Mouse (Mus musculus): ENCODE data around the gene Gm49450.
"Not testable (repeated sequence)": the region's sequence is repeated elsewhere in the genome, so short reads cannot be mapped to it uniquely, and the experiment has no call there.

Gene Gm49450

DNA sequence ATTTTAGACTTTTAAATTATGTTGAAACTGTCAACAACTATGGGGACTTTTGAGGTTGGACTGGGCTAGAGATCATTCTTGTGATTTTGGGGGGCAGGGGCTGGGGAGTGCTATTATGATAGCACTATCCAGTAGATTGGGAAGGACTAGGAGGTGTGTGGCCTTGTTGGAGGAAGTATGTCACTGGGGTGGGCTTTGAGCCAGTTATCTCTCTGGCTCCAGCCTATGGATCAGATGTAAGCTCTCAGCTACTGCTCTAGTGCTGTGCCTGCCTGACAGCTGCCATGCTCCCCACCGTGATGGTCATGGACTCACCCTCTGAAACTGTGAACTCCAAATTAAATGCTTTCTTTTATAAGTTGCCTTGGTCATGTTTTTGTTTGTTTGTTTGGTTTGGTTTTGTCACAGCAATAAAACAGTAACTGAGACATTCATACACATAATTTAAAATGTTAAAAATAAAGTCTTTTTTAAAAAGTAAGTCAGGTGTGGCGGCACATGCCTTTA, 30.3 kb downstream of the Gm49450 start:
- no peak for DNase-seq

- DNase-seq, result peak; percentile 55
Observed at GRCm38 (mm10) chr15:98922581-98922980, 30.8 kb downstream of the Gm49450 start.

- no peak for DNase-seq
Observed at GRCm38 (mm10) chr15:98921510-98921909, 31.8 kb downstream of the Gm49450 start.

DNA sequence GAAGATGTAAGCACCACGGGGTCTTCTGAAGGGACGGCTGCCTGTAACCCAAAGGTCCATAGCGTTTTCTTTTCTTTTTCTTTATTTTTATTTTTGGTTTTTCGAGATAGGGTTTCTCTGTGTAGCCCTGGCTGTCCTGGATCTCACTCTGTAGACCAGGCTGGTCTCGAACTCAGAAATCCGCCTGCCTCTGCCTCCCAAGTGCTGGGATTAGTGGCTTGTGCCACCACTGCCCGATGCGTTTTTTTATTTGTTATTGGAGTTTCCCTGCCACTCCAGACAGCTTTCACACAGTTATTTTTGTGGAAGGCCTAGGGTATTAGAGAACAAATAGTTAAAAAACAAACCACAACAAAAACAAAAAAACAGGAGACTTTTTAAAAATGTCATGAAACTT, 34.9 kb downstream of the Gm49450 start:
- DNase-seq, result not testable (repeated sequence)

DNA sequence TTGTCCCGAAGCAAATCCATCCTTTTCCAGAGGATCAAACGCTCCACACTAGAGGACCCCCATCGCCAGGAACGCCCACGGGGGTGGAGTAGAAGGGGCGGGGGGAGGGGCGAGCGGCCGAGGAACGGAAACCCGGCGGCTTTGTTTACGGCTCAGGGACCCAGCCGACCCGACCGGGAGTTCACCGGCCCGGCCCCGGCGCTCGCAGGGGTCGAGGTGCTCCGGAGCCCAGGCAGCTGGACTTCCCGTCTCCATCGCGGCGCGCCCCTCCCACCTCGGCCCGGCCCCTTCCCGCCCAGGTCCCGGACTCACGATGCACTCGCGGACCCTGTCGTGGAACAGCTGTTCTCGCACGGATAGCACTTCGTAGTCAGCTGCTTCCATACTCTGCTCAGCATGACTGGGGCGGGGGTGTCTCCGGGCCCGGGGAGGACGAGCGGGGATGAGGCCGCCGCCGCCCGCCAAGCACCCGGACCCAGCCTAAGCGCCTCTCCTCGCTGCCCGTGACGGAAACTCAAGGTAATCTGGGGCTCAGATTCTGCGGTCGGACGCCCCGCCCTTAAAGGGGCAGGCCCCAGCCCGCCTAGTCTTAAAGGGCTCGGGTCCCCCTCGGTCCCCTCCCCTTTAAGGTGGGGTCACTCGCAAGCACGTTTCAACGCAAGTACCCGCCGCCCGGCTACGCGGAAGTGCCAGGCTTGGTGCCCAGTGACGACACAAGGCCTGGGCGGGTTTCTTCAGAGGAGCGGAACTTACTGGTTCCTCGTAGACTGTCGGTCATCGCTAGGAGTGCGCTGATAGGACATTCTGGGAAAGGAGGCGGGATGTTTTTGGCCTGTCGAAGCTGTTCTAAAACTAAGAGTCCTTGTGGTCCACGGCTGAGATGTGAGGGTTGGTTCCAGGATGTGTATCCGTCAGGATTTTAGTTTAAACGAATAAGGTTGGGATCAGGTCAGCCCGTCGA, 35.5 kb downstream of the Gm49450 start, which contains the start of gene Lmbr1l:
Gene Lmbr1l (minus strand): TSS at position 694 of the 961 bp plus-strand sequence.
- DNase-seq, result peak; percentile 99

GRCm38 (mm10) chr15:98917091-98917490, 36.3 kb downstream of the Gm49450 start:
- DNase-seq, result no peak

DNA sequence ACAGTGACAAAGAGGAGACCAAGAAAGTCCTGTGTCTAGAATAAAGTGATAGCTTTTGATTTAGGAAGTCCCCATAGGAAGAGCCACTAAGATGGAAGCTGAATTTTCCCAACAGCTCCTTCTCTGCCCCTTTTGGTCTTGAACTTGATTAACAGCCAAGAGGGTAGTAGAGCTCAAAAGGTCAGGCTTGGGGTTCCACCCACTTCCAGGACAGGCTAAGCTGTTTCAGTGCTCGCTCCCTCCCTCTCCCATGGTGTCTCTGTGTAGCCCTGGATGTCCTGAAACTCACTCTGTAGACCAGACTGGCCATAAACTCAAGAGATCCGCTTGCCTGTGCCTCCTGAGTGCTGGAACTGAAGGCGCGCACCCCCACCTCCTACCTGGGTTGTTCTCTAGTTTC, 37.3 kb downstream of the Gm49450 start:
- no peak for DNase-seq

DNA sequence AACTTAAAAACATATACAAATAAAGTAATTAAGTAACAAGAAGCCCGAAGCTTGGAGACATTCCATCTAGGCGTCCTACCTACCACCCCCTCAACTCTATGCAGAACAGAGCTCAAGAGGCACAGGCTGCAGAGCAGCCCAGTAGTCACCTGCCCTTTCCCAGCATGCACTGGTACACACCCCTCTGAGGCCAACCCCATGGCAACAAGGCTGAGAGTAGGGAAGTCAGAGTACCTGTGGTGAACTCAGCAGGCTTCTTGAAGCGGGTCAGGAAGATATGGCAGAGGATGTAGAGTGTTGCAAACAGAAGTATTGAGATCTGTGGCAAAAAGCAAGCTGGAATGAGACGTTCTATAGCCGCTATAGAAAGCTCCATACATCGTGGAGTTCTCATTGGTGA, 38.4 kb downstream of the Gm49450 start:
- no peak for DNase-seq

GRCm38 (mm10) chr15:98904692-98905091, 48.7 kb downstream of the Gm49450 start:
- DNase-seq, result peak; percentile 63

DNA sequence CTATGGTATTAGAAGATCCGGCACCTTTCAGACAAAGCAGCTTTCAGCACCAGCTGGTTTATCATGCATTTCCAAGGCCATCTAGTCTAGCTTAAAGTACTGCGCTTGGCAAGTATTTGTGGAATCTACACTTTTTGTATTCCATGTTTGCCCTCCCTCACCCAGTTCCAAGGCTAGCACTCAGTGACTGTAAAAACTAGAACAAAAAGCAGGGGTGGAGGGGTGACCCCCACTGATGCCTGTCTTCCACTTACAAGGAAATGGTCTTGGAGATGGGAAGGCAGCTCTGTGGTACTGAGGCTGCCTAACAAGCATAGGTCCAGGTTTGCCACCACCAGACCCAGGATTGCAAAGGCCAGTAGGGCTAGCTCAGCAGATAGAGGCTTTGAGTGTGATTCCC, 50.8 kb downstream of the Gm49450 start:
- no peak for DNase-seq

DNA sequence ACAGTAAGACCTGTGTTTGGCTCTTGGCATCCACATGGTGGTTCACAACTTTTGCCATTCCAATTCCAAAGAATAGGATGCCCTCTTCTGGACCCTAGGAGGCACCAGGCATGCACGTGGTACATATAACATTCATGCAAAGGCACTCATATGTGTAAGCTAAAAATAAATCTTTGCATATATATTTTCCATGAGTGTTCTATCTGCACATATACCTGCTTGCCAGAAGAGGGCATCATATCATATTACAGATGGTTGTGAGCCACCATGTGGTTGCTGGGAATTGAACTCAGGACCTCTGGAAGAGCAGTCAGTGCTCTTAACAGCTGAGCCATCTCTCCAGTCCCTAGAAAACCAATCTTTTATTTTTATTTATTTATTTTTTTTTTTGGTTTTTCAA, 51.8 kb downstream of the Gm49450 start:
- DNase-seq, result no peak

GRCm38 (mm10) chr15:98897928-98898800, 55.2 kb downstream of the Gm49450 start, which contains the start of gene Dhh:
TSS of gene Dhh (minus strand) at chr15:98898540.
- DNase-seq, result peak; percentile 63

DNA sequence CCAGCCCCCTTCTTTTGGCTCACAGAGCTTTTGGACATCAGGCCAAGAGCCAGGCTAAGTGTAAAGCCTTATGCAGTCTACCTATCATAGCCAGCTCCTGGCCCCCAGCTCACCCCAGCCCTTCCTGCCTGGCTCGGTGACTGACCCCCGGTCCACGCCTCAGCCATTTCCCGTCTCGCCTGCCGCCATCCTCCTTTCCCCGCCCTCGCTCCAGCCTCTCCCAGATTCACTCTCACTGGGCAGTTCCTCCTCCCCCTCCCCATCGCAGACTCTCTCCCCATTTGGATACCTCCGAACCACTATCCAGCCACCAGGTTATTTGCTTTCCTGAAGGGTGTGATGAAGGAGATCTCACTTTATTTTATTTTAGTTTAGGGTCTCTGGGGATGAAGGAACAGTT, 55.9 kb downstream of the Gm49450 start:
- peak; percentile 72 for DNase-seq

DNA sequence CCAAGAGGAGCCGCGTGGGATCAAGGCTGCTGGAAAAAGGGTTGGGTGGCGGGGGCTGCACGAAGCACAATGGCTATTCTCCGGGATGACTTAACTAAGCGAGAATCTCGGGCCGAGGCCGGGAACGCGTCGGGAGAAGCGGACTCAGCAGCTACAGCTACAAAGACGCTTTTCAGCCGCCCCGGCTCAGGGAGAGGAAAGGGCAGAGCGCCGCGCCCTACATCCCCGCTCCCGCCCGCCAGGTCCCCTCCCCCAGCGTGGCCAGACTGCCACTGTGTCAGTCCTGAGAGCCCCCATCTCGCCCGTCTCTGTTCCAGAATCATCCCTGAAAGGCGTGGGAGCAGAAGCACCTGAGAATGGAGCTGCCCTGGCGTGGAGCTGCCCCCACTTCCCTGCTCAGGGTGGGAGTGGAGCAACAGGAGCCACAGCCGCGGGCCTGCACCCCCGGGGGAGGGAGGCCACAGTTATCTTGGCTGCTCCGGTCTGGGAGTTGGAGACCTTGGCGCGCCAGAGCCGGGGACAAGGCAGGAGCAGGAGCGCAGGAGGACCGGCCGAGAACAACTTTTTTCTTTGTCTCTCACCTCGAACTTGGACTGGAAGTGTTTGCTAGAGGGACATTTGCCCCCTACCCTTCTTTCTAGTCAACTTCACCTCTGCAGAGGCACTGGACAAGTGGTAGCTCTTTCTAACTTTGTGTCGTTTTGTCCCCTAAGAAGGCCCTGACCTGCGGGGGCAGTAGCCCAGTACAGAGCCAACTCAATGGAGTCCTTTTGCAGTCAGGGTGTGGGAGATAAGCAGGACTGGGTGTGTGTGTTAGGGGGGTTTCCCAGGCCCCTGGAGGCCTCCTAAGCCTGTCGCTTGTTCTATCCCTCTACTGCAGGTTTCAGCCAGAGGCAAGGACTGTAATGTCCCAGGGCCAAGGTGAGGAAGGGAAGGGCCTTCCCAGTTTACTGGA, 57.4 kb downstream of the Gm49450 start:
- peak; percentile 68 for DNase-seq

DNA sequence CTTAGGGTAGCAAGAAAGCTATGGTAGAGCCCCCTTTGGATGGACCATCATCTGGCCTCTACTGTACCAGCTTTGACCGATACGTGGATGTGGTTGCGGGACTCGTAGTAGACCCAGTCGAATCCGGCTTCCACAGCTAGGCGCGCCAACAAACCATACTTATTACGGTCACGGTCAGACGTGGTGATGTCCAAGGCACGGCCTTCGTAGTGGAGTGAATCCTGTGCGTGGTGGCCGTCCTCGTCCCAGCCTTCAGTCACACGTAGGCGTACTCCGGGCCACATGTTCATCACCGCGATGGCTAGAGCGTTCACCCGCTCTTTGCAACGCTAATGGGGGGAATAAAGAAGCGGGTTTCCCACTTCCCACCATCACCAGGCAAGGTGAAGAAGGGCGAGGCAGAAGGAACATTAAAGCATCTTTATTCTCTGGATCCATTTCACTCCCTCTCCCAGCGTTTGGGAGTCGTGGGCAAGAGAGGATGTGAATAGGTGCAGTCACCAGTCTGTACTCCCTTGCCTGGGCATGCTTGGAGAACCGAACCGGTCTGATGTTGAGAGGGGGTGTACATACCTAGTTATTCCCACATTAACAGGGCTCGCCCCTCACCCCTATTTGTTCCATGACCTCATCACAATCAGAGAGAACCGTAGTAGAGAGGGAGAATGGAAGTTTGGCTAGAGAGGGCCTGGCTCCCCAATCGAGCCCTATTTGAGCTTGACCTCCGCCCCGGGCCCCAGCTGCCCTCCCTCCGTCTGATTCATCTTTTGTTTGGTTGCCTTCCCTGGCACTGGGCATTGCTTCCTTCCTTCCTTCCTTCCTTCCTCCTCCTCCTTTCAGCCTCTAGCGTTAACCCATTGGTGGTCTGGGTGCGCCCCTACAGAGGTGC, 58.4 kb downstream of the Gm49450 start:
- DNase-seq, result no peak

DNA sequence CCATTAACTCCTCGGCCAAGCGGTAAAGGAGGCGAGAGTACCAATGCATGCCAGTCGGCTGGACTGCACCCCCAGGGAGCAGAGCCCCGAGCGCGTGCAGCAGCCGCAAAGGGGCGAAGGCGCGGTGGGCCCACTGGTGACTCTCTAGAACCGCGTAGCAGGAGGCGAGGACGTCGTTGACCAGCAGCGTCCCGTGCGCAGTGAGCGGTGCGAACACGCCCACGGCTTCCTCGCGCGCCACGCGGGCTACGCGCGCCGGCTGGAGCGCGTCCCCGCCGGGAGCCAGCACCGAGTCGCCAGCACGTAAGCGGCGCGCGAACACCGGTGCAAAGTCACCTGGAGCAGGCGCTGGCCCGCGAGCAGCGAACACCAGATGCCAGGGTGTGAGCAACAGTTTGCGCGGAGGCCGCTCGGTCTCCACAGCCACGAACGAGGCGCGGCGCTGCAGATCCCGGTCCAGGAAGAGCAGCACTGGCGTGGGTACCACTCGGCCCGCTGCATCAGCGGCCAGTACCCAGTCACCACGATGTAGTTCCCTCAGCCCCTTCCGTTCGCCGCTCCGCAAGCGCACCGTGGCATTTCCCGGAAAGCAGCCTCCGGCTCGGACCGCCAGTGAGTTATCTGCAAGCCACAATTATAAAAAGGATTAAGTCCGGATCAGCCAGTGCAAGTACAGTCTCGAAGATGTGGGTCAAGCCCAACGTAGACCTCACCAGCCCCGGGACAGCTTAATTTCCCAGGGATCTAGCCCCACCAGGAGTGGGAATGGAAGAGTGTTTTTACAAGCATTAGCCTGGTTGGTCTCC, 59.2 kb downstream of the Gm49450 start, which contains the start of gene Rhebl1:
Gene Rhebl1 (minus strand): TSS at position 601 of the 806 bp plus-strand sequence.
- DNase-seq, result peak; percentile 68

DNA sequence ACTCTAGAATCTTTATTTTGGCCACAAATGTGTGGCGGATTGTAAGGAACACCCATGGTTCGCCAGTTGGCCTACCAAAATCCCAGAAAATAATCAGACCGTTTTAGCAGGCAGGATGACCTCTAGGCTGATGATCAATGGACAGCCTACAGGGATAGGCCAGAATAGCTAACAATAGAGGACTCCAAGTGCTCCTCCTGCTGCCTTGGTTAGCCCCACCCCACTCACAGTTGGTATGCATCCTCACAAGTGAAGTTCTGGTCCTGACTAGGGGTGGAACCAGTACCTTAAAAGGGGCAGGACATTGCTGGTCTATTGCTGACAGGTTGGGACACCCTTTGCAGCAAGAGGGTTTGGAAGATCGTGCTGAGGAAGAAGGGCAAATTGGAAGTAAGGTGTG, 60.3 kb downstream of the Gm49450 start:
- DNase-seq, result no peak

- DNase-seq, result peak; percentile 78
Observed at GRCm38 (mm10) chr15:98891907-98892606, 61.3 kb downstream of the Gm49450 start.

DNA sequence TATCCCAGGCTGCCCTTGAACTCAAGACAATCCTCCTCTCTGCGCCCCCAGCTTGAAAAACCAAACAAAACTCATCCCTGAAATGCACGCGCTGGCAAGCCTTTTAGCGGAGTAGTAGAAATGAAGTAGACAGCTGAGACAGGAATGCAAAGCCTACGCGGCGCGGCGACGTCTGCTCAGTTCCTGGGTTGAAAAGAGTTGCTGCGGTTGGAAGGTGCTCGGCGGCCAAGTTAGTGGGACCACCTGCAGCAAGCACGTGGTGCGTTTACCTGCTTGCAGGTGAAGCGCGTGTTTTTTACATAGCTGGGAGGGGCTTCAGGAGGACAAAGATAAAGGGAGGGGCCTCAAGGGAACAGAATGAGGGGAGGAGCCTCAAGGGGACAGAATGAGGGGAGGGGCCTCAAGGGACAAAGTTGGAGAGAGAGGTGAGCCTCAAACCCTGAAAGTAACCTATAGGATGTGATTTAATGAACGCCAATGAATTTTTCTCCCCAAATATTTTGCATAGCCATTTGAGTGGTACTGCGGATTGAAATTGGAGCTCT, 62.1 kb downstream of the Gm49450 start:
- no peak for DNase-seq

Data from kidney, postnatal 10 days (tissue).